Mouse (Mus musculus): Measurements from ENCODE around the gene Tmem30b.

DNA sequence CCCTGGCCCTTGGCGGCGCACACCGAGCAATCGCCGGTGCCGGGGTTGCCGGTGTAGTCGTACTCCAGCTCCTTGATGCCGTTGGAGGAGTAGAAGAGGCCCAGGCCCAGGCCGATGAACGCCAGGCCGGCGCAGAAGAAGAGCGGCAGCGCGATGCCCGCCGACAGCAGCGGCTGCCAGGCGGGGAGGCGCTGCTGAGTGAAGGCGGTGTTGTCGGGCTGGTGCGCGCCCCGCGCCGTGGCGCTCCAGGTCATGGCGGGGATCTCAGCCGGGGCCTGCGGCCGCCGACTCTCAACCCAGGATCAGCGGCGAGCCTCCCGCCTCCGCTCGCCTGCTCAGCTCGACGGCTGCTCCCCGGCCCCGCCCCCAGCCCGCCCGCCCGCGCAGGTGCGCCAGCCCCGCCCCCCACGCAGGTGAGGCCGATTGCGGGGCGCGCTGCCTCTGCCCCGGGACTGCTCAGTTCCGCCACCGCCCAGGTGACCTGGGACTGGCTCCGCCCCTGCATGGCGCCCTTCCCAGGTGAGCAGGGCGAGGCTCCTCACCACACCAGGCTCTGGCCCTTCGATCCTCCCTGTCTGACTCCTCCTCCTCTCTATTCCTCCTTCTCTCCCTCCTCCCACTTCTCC is at the start of gene Tmem30b:
- no peak for TF ChIP-seq CTCF (IDR thresholded peaks at IDR 0.05; ENCODE audit: extremely low read depth, insufficient read depth, low read length)
- no peak for TF ChIP-seq POLR2A (IDR thresholded peaks at IDR 0.05; ENCODE audit: extremely low read depth, insufficient read depth, low read length)

All from cortical plate, adult 2 months (tissue).